Mouse (Mus musculus): Measurements from ENCODE around the gene Gm12185.
"Not testable (repeated sequence)": the region's sequence is repeated elsewhere in the genome, so short reads cannot be mapped to it uniquely, and the experiment has no call there.

- TF ChIP-seq GATA1 (IDR thresholded peaks at IDR 0.05; ENCODE audit: borderline replicate concordance, low read length); FLI1 (IDR thresholded peaks at IDR 0.05; ENCODE audit: low read length): not testable (repeated sequence)
Observed at GRCm38 (mm10) chr11:48974686-48975085, 17.3 kb downstream of the Gm12185 start.

All from megakaryocyte, embryonic 14.5 days (primary cell).